Mouse (Mus musculus): Measurements from ENCODE around the gene Fat2. TPM values are rescaled to one million over a fixed set of nuclear protein-coding genes. Genes with fewer than 3 reads are reported as not detected.
A peak's percentile ranks its signal among the peaks of the same experiment; 100 is the strongest.

The Fat2 gene
- 0.02 and 0.03 TPM in 2 replicates for polyA plus RNA-seq (2016; fragmentation: Nextera tagmentation; extraction: Ambion mirVana)

- 43% methylated on average over 13 of the region's 13 CpGs for WGBS
- H3K36me3 ChIP-seq, result no peaks in the 10 kb centered on the region
These were observed at the start of gene Fat2 for GRCm38 (mm10) chr11:55336101-55336891. TSS of gene Fat2 (minus strand) at chr11:55336564.

DNA sequence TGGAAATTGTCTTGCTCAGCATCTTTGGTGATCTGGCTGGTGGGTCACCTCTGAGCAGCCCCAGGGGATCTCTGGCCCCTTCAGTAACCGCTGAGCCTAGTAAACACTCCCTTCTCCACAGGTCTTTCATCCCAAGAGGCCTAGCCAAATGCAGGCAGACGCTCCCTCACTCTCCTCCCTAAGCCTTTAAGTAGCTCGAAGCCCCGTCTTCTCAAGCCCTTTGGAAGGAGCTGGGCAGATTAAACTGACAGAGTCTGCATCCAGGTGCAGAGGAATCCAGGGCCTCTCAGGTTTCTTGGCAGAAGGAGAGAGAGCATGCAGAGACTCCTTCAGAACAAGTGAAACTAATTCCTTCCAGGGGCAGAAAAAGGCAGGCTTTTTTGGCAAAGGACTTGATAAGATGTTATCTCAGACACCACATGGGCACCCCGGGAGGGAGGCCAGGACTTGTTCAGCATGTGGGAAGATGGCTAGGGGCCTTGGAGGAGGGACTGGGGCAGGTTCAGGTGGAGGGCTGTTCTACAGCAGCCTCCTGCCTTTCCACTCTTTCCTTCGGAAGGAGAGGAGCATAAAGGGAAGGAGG, 47.2 kb upstream of the Fat2 start:
- Histone ChIP-seq H3K27ac (no peak overlapping the region), H3K4me3 (no peak overlapping the region), H3K27me3 (ENCODE audit: insufficient read depth, poor library complexity, severe bottlenecking) (peaks cover 5% of the 10 kb centered on the region; the same call in 1 of the 2 replicates), H3K36me3 (no peaks in the 10 kb centered on the region), H3K9me3 (no peaks in the 10 kb centered on the region), H3K4me1 (peaks cover 20% of the 10 kb centered on the region)
- 16% methylated on average over 6 of the region's 6 CpGs for WGBS
- no peak for DNase-seq (ENCODE audit: low spot score)

More at GRCm38 (mm10) chr11:55336101-55336891, at the start of gene Fat2:
- H3K4me3 ChIP-seq, result no peak within 1 kb of the TSS
- peaks cover 17% of the 10 kb centered on the region for H3K27me3 ChIP-seq (ENCODE audit: insufficient read depth, poor library complexity, severe bottlenecking)
- H3K4me1 ChIP-seq, result no peaks in the 10 kb centered on the region
- no peak for DNase-seq (ENCODE audit: low spot score)
- no peaks in the 10 kb centered on the region for H3K9me3 ChIP-seq
- H3K27ac ChIP-seq, result no peak within 1 kb of the TSS

GRCm38 (mm10) chr11:55380908-55381307, 44.5 kb upstream of the Fat2 start:
- Histone ChIP-seq H3K4me1 (peaks cover 18% of the 10 kb centered on the region), H3K27ac (no peak overlapping the region), H3K27me3 (ENCODE audit: insufficient read depth, poor library complexity, severe bottlenecking) (peaks cover 10% of the 10 kb centered on the region; the same call in 1 of the 2 replicates), H3K9me3 (no peaks in the 10 kb centered on the region), H3K4me3 (no peak overlapping the region), H3K36me3 (no peaks in the 10 kb centered on the region)
- WGBS, result 48% methylated on average over 6 of the region's 6 CpGs
- no peak for DNase-seq (ENCODE audit: low spot score)

DNA sequence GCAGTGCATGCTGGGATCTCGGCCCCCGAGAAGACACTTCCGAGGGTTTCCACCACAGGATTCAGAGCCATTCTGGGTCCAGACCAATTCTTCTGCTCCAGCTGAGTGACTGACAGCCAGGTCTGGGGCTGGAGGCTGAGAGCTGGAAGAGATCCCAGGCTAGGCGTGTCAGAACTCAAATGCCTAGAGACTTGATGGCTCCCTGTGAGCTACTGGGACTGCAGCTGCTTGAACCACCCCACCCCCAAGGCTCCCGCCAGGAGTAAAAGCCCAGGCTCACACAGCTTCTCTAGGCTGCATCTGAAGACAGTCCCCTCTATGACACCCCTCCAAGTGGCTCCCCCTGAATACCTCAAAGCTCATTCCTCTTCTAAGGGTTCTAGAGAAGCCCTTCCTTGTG, 42.0 kb upstream of the Fat2 start:
- Histone ChIP-seq H3K9me3 (no peaks in the 10 kb centered on the region), H3K27ac (no peak overlapping the region), H3K4me1 (peaks cover 18% of the 10 kb centered on the region), H3K27me3 (ENCODE audit: insufficient read depth, poor library complexity, severe bottlenecking) (peaks cover 29% of the 10 kb centered on the region), H3K36me3 (no peaks in the 10 kb centered on the region), H3K4me3 (no peak overlapping the region)
- no peak for DNase-seq (ENCODE audit: low spot score)
- WGBS, result 37% methylated on average over 5 of the region's 5 CpGs

- DNase-seq (ENCODE audit: low spot score), result no peak
- 47% methylated on average over 6 of the region's 6 CpGs for WGBS
These were observed 37.5 kb upstream of the Fat2 start for GRCm38 (mm10) chr11:55373838-55374237.

DNA sequence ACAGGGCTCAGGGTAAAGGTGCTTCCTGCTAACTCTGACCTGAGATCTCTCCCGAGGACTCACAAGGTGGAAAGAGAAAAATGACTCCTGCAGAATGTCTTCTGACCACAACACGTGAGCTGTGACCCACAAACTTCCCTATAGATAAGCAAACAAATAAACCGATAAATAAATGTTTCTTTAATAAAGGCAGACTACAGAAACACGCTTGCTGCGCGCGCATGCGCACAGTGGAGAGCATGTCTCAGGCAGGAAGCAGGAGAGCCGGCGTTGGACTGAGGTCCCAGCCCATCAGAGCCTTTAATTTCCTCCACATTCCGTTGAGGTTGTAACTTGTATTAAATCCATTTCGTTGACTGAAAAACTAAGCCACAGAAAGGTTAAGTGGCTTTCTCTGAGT, 37.0 kb upstream of the Fat2 start:
- Histone ChIP-seq H3K36me3 (no peaks in the 10 kb centered on the region), H3K27ac (no peak overlapping the region), H3K4me3 (no peak overlapping the region), H3K4me1 (peaks cover 18% of the 10 kb centered on the region), H3K27me3 (ENCODE audit: insufficient read depth, poor library complexity, severe bottlenecking) (peaks cover 29% of the 10 kb centered on the region), H3K9me3 (no peaks in the 10 kb centered on the region)
- 74% methylated on average over 12 of the region's 12 CpGs for WGBS
- DNase-seq (ENCODE audit: low spot score), result no peak

More at GRCm38 (mm10) chr11:55373838-55374237, 37.5 kb upstream of the Fat2 start:
- peaks cover 18% of the 10 kb centered on the region for H3K4me1 ChIP-seq
- H3K4me3 ChIP-seq, result no peak overlapping the region
- H3K36me3 ChIP-seq, result no peaks in the 10 kb centered on the region
- H3K27ac ChIP-seq, result no peak overlapping the region
- H3K9me3 ChIP-seq, result no peaks in the 10 kb centered on the region
- peaks cover 29% of the 10 kb centered on the region for H3K27me3 ChIP-seq (ENCODE audit: insufficient read depth, poor library complexity, severe bottlenecking)

DNA sequence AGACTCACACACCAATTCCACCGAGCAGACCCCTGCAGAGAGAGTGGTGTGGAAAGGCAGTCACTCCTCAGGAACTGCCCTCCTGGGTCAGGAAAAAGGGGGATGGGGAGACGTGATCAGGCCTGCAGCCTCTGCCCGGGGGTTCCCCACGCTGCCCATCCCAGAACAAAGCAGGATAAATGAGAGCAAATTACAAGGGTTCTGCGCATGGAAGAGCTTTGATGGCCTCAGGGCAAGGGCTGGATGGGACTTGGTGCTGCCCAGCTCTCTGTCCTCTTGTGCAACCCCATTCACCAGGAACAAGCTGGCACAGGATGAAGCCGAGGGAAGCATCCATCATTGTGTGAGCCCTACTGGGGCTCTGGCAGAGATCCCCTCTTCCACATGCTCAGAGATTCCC, 35.6 kb upstream of the Fat2 start:
- no peaks in the 10 kb centered on the region for H3K9me3 ChIP-seq
- peaks cover 18% of the 10 kb centered on the region for H3K4me1 ChIP-seq
- H3K27ac ChIP-seq, result no peak overlapping the region
- WGBS, result 50% methylated on average over 6 of the region's 6 CpGs
- H3K4me3 ChIP-seq, result no peak overlapping the region
- H3K36me3 ChIP-seq, result no peaks in the 10 kb centered on the region
- H3K27me3 ChIP-seq (ENCODE audit: insufficient read depth, poor library complexity, severe bottlenecking), result peaks cover 29% of the 10 kb centered on the region
- no peak for DNase-seq (ENCODE audit: low spot score)

- Histone ChIP-seq H3K4me1 (peaks cover 39% of the 10 kb centered on the region), H3K9me3 (no peaks in the 10 kb centered on the region), H3K27ac (peak overlapping the region; percentile 52; the same call in 1 of the 2 replicates), H3K4me3 (no peak overlapping the region), H3K36me3 (no peaks in the 10 kb centered on the region), H3K27me3 (ENCODE audit: insufficient read depth, poor library complexity, severe bottlenecking) (peaks cover 23% of the 10 kb centered on the region; the same call in 1 of the 2 replicates)
- DNase-seq (ENCODE audit: low spot score), result no peak
- 46% methylated on average over 6 of the region's 6 CpGs for WGBS
These were observed 32.7 kb upstream of the Fat2 start for GRCm38 (mm10) chr11:55369093-55369471.

DNA sequence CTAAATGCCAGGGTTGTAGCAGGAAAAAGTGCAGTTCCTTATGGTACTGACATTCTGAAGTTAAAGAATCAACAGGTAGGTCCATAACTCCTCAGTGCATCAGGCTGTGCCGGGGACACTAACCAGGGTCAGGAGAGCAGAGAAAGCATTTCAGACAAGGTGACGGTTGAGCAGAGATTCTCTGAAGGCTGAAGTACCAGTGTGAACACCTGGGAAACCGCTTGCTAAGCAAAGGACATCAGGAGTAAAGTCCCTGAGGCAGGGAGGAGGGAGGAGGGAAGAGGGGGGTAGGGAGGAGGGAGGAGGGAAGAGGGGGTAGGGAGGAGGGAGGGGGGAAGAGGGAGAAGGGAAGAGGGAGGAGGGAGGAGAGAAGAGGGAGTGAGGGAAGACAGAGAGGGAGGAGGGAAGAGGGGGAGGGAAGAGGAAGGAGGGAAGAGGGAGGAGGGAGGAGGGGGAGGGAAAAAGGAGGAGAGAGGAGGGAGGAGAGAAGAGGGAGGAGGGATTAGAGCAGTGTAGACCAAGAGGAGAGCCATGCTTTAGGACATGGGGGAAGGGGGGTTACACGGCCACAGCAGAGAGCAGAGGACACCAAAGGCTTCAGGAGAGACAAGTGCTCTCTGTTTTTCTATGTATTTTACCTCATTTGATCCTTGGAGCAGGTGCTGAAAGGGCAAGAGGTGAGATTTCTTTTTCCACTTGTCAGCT, 32.2 kb upstream of the Fat2 start:
- Histone ChIP-seq H3K27me3 (ENCODE audit: insufficient read depth, poor library complexity, severe bottlenecking) (peaks cover 20% of the 10 kb centered on the region; the same call in 1 of the 2 replicates), H3K27ac (peak overlapping the region; percentile 52; the same call in 1 of the 2 replicates), H3K9me3 (no peaks in the 10 kb centered on the region), H3K36me3 (no peaks in the 10 kb centered on the region), H3K4me1 (peaks cover 39% of the 10 kb centered on the region), H3K4me3 (no peak overlapping the region)
- WGBS, result 55% methylated on average over 4 of the region's 4 CpGs
- DNase-seq (ENCODE audit: low spot score), result no peak

DNA sequence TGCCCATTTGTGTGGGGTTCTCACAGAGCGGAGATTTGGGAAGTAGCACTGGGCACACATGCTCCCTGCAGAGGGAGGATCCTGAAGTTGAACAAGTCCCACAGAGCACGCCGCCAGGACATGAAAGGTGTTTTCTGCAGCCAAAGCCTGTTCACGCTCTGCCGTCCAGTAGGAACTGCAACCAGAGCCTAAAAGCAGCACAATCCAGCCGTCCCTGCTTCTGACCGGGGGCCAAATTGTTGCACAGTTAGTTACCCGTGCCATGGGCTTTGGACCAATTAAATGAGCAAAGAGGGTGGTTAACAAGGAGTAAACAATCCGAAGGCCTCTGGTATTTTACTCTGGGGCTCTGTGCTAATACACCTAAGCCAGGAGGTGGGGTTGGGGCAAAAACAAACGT, 31.4 kb upstream of the Fat2 start:
- WGBS, result 75% methylated on average over 10 of the region's 10 CpGs
- Histone ChIP-seq H3K27me3 (ENCODE audit: insufficient read depth, poor library complexity, severe bottlenecking) (peaks cover 20% of the 10 kb centered on the region; the same call in 1 of the 2 replicates), H3K4me3 (no peak overlapping the region), H3K36me3 (no peaks in the 10 kb centered on the region), H3K9me3 (no peaks in the 10 kb centered on the region), H3K4me1 (peaks cover 39% of the 10 kb centered on the region), H3K27ac (no peak overlapping the region)
- DNase-seq (ENCODE audit: low spot score), result no peak

- 80% methylated on average over 5 of the region's 5 CpGs for WGBS
- H3K27me3 ChIP-seq (ENCODE audit: insufficient read depth, poor library complexity, severe bottlenecking), result peaks cover 15% of the 10 kb centered on the region; the same call in 1 of the 2 replicates
- H3K4me1 ChIP-seq, result peaks cover 35% of the 10 kb centered on the region
- no peak for DNase-seq (ENCODE audit: low spot score)
- H3K27ac ChIP-seq, result peak overlapping the region; percentile 59; the same call in 1 of the 2 replicates
- H3K36me3 ChIP-seq, result no peaks in the 10 kb centered on the region
- no peaks in the 10 kb centered on the region for H3K9me3 ChIP-seq
- no peak overlapping the region for H3K4me3 ChIP-seq
These were observed 29.5 kb upstream of the Fat2 start for GRCm38 (mm10) chr11:55365840-55366239.

GRCm38 (mm10) chr11:55365242-55365641, 28.9 kb upstream of the Fat2 start:
- DNase-seq (ENCODE audit: low spot score), result no peak
- WGBS, result 53% methylated on average over 4 of the region's 4 CpGs
- H3K36me3 ChIP-seq, result no peaks in the 10 kb centered on the region
- H3K27ac ChIP-seq, result no peak overlapping the region
- H3K27me3 ChIP-seq (ENCODE audit: insufficient read depth, poor library complexity, severe bottlenecking), result peaks cover 15% of the 10 kb centered on the region; the same call in 1 of the 2 replicates
- no peaks in the 10 kb centered on the region for H3K9me3 ChIP-seq
- H3K4me1 ChIP-seq, result peaks cover 35% of the 10 kb centered on the region
- no peak overlapping the region for H3K4me3 ChIP-seq

GRCm38 (mm10) chr11:55364662-55365061, 28.3 kb upstream of the Fat2 start:
- no peak for DNase-seq (ENCODE audit: low spot score)
- H3K9me3 ChIP-seq, result no peaks in the 10 kb centered on the region
- peaks cover 15% of the 10 kb centered on the region; the same call in 1 of the 2 replicates for H3K27me3 ChIP-seq (ENCODE audit: insufficient read depth, poor library complexity, severe bottlenecking)
- H3K4me3 ChIP-seq, result no peak overlapping the region
- peaks cover 35% of the 10 kb centered on the region for H3K4me1 ChIP-seq
- H3K27ac ChIP-seq, result no peak overlapping the region
- 89% methylated on average over 3 of the region's 3 CpGs for WGBS
- no peaks in the 10 kb centered on the region for H3K36me3 ChIP-seq
